Mouse (Mus musculus) bone marrow, adult 2 months (tissue): ENCODE data around the gene Asb2. TPM values are rescaled to one million over a fixed set of nuclear protein-coding genes. Genes with fewer than 3 reads are reported as not detected.
A peak's percentile ranks its signal among the peaks of the same experiment; 100 is the strongest.

Experiments used
- H3K27ac ChIP-seq: fragments of 200-500 bp; 2 replicates; pipeline ENCODE4 v1.5.1; 2012; ENCODE audit warnings: low read depth, mild to moderate bottlenecking, control low read depth, inconsistent platforms, low read length; ENCODE audit not compliant: control insufficient read depth, poor library complexity, insufficient read depth
- H3K4me1 ChIP-seq: fragments of 200-500 bp; 2 replicates; pipeline ENCODE4 v1.6.1; 2011; ENCODE audit warnings: low read length; ENCODE audit not compliant: control insufficient read depth, insufficient read depth
- H3K4me3 ChIP-seq: fragments of 200-500 bp; replicated peaks from 2 replicates; pipeline ENCODE3; 2011; ENCODE audit warnings: mild to moderate bottlenecking, low read depth, low read length, control low read depth; ENCODE audit not compliant: control insufficient read depth
- CTCF ChIP-seq: fragments of 200-500 bp; IDR thresholded peaks from 2 replicates; pipeline ENCODE4 v1.5.1; 2011; ENCODE audit warnings: low read length, control low read depth; ENCODE audit not compliant: control insufficient read depth, insufficient read depth
- POLR2A ChIP-seq: fragments of 200-500 bp; IDR thresholded peaks from 2 replicates; pipeline ENCODE4 v1.6.1; 2011; ENCODE audit warnings: low read depth, mild to moderate bottlenecking, control low read depth, low read length, borderline replicate concordance; ENCODE audit not compliant: control insufficient read depth
- WGBS: fragments of 180-500 bp; shearing (Covaris S2); methylation state at CpG from one replicate; pipeline ENCODE4 v1.1.7; 2018; 5-methylcytosine and 5-hydroxymethylcytosine counted together
- polyA plus RNA-seq: library from polyadenylated mRNA; stranded (reverse); fragments of >200 nt; gene quantifications from 2 replicates; pipeline ENCODE4 v1.2.4, GENCODE M21; 2011; ENCODE audit warnings: low replicate concordance; ENCODE audit not compliant: missing spikeins, insufficient read depth, insufficient read length

The Asb2 gene
- polyA plus RNA-seq, 1 experiment: 2.8 TPM

GRCm38 (mm10) chr12:103338162-103338798 is 17.5 kb downstream of the Asb2 start:
- Histone ChIP-seq H3K4me1 (peaks cover 10% of the 10 kb centered on the region), H3K4me3 (no peak overlapping the region), H3K27ac (no peak overlapping the region)
- TF ChIP-seq POLR2A: no peak
- no peak for TF ChIP-seq CTCF
- 26% methylated on average over 14 of the region's 14 CpGs for WGBS

GRCm38 (mm10) chr12:103336766-103337165 is 19.0 kb downstream of the Asb2 start:
- 9% methylated on average over 3 of the region's 3 CpGs for WGBS
- no peak overlapping the region; the same call in 1 of the 2 replicates for H3K27ac ChIP-seq

GRCm38 (mm10) chr12:103333426-103333825 is 22.4 kb downstream of the Asb2 start:
- no peak for TF ChIP-seq POLR2A
- no peak for TF ChIP-seq CTCF
- Histone ChIP-seq H3K27ac (0 out of 2 replicates have a peak overlapping the region, but pooled peaks have one; percentile 8), H3K4me3 (no peak overlapping the region), H3K4me1 (peaks cover 7% of the 10 kb centered on the region)
- 90% methylated on average over 15 of the region's 15 CpGs for WGBS

More at GRCm38 (mm10) chr12:103336766-103337165, 19.0 kb downstream of the Asb2 start:
- TF ChIP-seq CTCF (no peak), POLR2A (no peak)
- Histone ChIP-seq H3K4me3 (no peak overlapping the region), H3K4me1 (peaks cover 12% of the 10 kb centered on the region)

- no peak overlapping the region for H3K4me3 ChIP-seq
- TF ChIP-seq CTCF: no peak
- no peak for TF ChIP-seq POLR2A
- WGBS: 3% methylated on average over 2 of the region's 2 CpGs
- peak overlapping the region; percentile 8; the same call in 1 of the 2 replicates for H3K27ac ChIP-seq
- peaks cover 7% of the 10 kb centered on the region for H3K4me1 ChIP-seq
These were observed 22.9 kb downstream of the Asb2 start for GRCm38 (mm10) chr12:103332879-103333278.

GRCm38 (mm10) chr12:103331491-103331890 is 24.3 kb downstream of the Asb2 start:
- no peak overlapping the region for H3K4me3 ChIP-seq
- no peak overlapping the region for H3K27ac ChIP-seq
- 47% methylated on average over 4 of the region's 4 CpGs for WGBS
- peaks cover 7% of the 10 kb centered on the region; the same call in 1 of the 2 replicates for H3K4me1 ChIP-seq
- TF ChIP-seq POLR2A (no peak), CTCF (no peak)

GRCm38 (mm10) chr12:103328448-103329191 is 27.2 kb downstream of the Asb2 start:
- H3K4me3 ChIP-seq: no peak overlapping the region
- TF ChIP-seq POLR2A (no peak), CTCF (no peak)
- no peak overlapping the region for H3K27ac ChIP-seq
- H3K4me1 ChIP-seq: peaks cover 8% of the 10 kb centered on the region; the same call in 1 of the 2 replicates
- 79% methylated on average over 7 of the region's 7 CpGs for WGBS

GRCm38 (mm10) chr12:103327107-103327506 is 28.7 kb downstream of the Asb2 start:
- Histone ChIP-seq H3K4me3 (no peak overlapping the region), H3K27ac (no peak overlapping the region), H3K4me1 (peaks cover 2% of the 10 kb centered on the region; the same call in 1 of the 2 replicates)
- 58% methylated on average over 7 of the region's 7 CpGs for WGBS
- TF ChIP-seq POLR2A: no peak
- TF ChIP-seq CTCF: no peak

GRCm38 (mm10) chr12:103326569-103326968 is 29.2 kb downstream of the Asb2 start:
- Histone ChIP-seq H3K4me3 (no peak overlapping the region), H3K4me1 (peaks cover 1% of the 10 kb centered on the region; the same call in 1 of the 2 replicates), H3K27ac (no peak overlapping the region)
- WGBS: 63% methylated on average over 4 of the region's 4 CpGs
- TF ChIP-seq POLR2A (no peak), CTCF (no peak)
